Mouse (Mus musculus): ENCODE data around the gene Fgf8. TPM values are rescaled to one million over a fixed set of nuclear protein-coding genes. Genes with fewer than 3 reads are reported as not detected.

Gene Fgf8
- polyA plus RNA-seq (2014; fragmentation: Nextera tagmentation; extraction: Ambion mirVana) = not detected in 2 replicates

DNA sequence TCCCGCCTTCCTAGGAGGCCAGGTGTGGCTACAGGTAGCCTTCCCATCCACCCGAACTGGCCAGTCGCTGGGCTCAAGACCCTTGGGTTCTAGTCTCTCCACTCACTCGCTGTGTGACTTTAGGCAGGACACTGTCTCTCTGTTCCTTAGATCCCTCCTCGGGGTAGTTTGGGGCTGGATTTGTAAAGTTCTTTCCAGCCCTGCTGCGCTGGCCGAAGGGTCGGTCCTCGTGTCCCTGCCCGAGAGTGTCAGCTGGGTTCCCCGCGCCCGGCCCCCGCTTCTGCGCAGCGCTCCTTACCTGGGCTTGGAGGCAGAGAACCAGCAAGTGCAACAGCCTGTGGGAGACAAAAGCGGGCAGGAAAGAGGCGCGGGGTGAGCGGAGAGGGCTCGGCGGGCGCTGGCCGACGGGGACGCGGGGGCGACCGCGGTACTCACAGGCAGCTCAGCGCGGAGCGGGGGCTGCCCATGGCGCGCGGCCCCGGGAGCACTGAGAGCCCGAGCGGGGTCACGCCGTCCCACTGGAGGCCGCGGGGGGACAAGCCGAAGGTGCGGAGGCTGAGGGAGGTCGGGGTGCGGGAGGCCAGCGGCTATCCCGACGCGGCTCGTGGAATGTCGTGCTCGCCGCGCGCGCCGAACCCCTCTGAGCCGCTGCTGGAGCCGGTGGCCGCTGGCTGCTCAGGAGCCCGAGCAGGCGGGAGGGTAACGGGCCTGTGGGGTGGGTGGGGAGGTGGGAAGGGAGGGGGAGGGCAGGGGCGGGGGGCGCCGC lies at the start of gene Fgf8:
Fgf8 (minus strand) TSS at position 698 of the 766 bp plus-strand sequence.
- ATAC-seq (ENCODE audit: insufficient read depth) (no peak), DNase-seq (peak; percentile 37)
- no peaks in the 10 kb centered on the region for H3K9me3 ChIP-seq (ENCODE audit: low read depth, low read length)
- peak within 1 kb of the TSS; percentile 41 for H3K9ac ChIP-seq
- H3K4me1 ChIP-seq (ENCODE audit: insufficient read depth) = peaks cover 6% of the 10 kb centered on the region; the same call in 1 of the 2 replicates
- WGBS = 1% methylated on average over 65 of the region's 68 CpGs
- no peaks in the 10 kb centered on the region for H3K36me3 ChIP-seq (ENCODE audit: insufficient read depth)
- peak within 1 kb of the TSS; percentile 48 for H3K4me3 ChIP-seq (ENCODE audit: low read depth, low read length)
- peaks cover 86% of the 10 kb centered on the region for H3K27me3 ChIP-seq (ENCODE audit: insufficient read depth, low read length)
- no peak within 1 kb of the TSS for H3K27ac ChIP-seq (ENCODE audit: low read depth)
- no peak for TF ChIP-seq CTCF (IDR thresholded peaks at IDR 0.05; ENCODE audit: low read depth)
- peak within 1 kb of the TSS; percentile 88 for H3K4me2 ChIP-seq

DNA sequence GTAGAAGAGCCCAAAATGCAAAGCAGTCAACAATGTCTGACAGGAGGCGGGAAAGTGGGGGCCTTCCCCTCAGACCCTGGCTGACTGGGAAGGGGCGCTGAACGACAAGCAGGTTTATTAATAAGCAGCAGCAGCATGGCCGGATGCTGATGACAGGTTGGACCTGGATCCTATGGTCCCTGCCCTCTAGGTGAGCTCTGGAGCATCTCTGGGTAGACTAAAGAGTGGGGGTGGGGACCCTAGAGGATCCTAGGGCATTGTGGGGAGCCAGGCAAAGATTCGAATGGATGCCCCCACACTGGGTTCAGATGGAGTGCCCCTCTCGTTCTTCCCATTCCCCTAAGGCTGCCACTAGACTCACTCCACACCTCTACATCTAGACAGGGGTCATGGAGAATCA lies 49.7 kb upstream of the Fgf8 start:
- 71% methylated on average over 6 of the region's 6 CpGs for WGBS
- Histone ChIP-seq H3K4me1 (ENCODE audit: insufficient read depth) (no peaks in the 10 kb centered on the region), H3K27me3 (ENCODE audit: insufficient read depth, low read length) (no peaks in the 10 kb centered on the region), H3K4me3 (ENCODE audit: low read depth, low read length) (no peak overlapping the region), H3K36me3 (ENCODE audit: insufficient read depth) (no peaks in the 10 kb centered on the region), H3K27ac (ENCODE audit: low read depth) (no peak overlapping the region), H3K4me2 (no peak overlapping the region), H3K9me3 (ENCODE audit: low read depth, low read length) (no peaks in the 10 kb centered on the region), H3K9ac (no peak overlapping the region)
- TF ChIP-seq CTCF (IDR thresholded peaks at IDR 0.05; ENCODE audit: low read depth) = no peak
- DNase-seq (no peak), ATAC-seq (ENCODE audit: insufficient read depth) (no peak)

DNA sequence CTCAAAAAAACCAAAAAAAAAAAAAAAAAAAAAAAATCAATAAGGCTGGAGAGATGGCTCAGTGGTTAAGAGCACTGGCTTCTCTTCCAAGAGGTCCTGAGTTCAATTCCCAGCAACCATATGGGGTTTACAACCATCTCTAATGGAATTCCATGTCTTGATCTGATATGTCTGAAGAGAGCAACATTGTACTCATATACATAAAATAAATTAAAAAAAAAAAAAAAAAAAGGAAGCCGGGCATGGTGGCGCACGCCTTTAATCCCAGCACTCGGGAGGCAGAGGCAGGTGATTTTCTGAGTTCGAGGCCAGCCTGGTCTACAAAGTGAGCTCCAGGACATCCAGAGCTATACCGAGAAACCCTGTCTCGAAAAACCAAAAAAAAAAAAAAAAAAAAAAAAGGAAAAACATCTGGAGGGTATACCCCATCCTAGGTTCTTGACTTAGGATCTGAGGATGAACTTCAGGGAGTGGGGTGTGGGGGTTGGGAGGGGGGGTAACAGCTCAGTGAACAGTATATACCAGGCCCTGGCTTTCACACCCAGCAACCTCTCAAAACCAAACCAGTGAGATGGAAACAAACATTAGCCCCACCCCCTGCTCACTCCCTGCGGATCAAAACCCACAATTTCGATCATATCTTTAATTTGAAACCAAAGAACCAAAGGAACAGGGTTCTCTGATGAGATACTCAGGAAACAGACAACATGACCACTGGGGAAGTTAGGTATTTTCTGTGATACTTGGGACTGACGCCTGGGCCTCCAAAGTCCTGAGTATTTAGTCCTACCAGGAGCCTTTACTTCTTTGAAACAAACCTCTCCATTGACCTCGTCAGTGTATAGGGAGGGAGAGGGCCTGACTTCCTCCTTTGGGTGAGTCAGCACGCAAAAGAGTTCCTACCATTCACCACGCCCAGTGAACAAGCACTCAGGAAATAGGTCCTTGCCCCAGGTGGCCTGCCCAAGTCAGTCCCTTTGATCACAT lies 47.5 kb upstream of the Fgf8 start:
- ATAC-seq (ENCODE audit: insufficient read depth) (no peak), DNase-seq (no peak)
- no peaks in the 10 kb centered on the region for H3K27me3 ChIP-seq (ENCODE audit: insufficient read depth, low read length)
- H3K27ac ChIP-seq (ENCODE audit: low read depth) = no peak overlapping the region
- no peak overlapping the region for H3K4me3 ChIP-seq (ENCODE audit: low read depth, low read length)
- H3K9ac ChIP-seq = no peak overlapping the region
- no peaks in the 10 kb centered on the region for H3K36me3 ChIP-seq (ENCODE audit: insufficient read depth)
- WGBS = 72% methylated on average over 13 of the region's 13 CpGs
- no peak for TF ChIP-seq CTCF (IDR thresholded peaks at IDR 0.05; ENCODE audit: low read depth)
- no peak overlapping the region for H3K4me2 ChIP-seq
- no peaks in the 10 kb centered on the region for H3K9me3 ChIP-seq (ENCODE audit: low read depth, low read length)
- H3K4me1 ChIP-seq (ENCODE audit: insufficient read depth) = no peaks in the 10 kb centered on the region

DNA sequence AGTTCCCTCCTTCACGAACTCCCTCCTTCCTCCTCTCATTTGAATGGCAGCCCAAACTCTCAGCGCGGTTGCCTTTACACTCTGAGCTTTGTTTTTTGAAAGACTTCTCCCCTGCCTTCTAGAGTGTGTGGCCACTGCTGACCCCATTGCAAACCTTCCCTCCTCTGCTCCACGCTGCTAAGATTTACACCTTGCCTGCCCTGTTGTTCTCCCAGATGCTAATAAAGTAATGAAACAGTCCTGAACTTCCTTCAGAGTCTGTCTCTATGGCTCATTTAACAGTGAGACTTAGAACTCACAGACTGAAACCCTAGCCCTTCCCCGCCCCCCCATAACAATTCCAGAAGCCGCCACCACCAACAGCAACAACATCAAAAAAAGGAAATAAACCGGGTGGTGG lies 46.6 kb upstream of the Fgf8 start:
- Histone ChIP-seq H3K4me3 (ENCODE audit: low read depth, low read length) (no peak overlapping the region), H3K4me2 (no peak overlapping the region), H3K9ac (no peak overlapping the region), H3K9me3 (ENCODE audit: low read depth, low read length) (no peaks in the 10 kb centered on the region), H3K4me1 (ENCODE audit: insufficient read depth) (no peaks in the 10 kb centered on the region), H3K27ac (ENCODE audit: low read depth) (no peak overlapping the region), H3K36me3 (ENCODE audit: insufficient read depth) (no peaks in the 10 kb centered on the region), H3K27me3 (ENCODE audit: insufficient read depth, low read length) (no peaks in the 10 kb centered on the region)
- DNase-seq (no peak), ATAC-seq (ENCODE audit: insufficient read depth) (no peak)
- TF ChIP-seq CTCF (IDR thresholded peaks at IDR 0.05; ENCODE audit: low read depth) = no peak
- 85% methylated on average over 7 of the region's 7 CpGs for WGBS

- 73% methylated on average over 4 of the region's 4 CpGs for WGBS
- Histone ChIP-seq H3K9me3 (ENCODE audit: low read depth, low read length) (no peaks in the 10 kb centered on the region), H3K9ac (no peak overlapping the region), H3K27ac (ENCODE audit: low read depth) (no peak overlapping the region), H3K4me1 (ENCODE audit: insufficient read depth) (0 out of 2 replicates have a peak, but pooled peaks cover 4% of the 10 kb centered on the region), H3K36me3 (ENCODE audit: insufficient read depth) (no peaks in the 10 kb centered on the region), H3K27me3 (ENCODE audit: insufficient read depth, low read length) (no peaks in the 10 kb centered on the region), H3K4me3 (ENCODE audit: low read depth, low read length) (no peak overlapping the region), H3K4me2 (no peak overlapping the region)
- ATAC-seq (ENCODE audit: insufficient read depth) (no peak), DNase-seq (no peak)
- no peak for TF ChIP-seq CTCF (IDR thresholded peaks at IDR 0.05; ENCODE audit: low read depth)
Measured at GRCm38 (mm10) chr19:45788337-45788736, 45.6 kb upstream of the Fgf8 start.

- 48% methylated on average over 3 of the region's 3 CpGs for WGBS
- H3K4me3 ChIP-seq (ENCODE audit: low read depth, low read length) = no peak overlapping the region
- H3K9ac ChIP-seq = no peak overlapping the region
- H3K9me3 ChIP-seq (ENCODE audit: low read depth, low read length) = no peaks in the 10 kb centered on the region
- TF ChIP-seq CTCF (IDR thresholded peaks at IDR 0.05; ENCODE audit: low read depth) = no peak
- H3K4me1 ChIP-seq (ENCODE audit: insufficient read depth) = 0 out of 2 replicates have a peak, but pooled peaks cover 4% of the 10 kb centered on the region
- ATAC-seq (ENCODE audit: insufficient read depth) (no peak), DNase-seq (no peak)
- H3K36me3 ChIP-seq (ENCODE audit: insufficient read depth) = no peaks in the 10 kb centered on the region
- no peak overlapping the region for H3K4me2 ChIP-seq
- no peaks in the 10 kb centered on the region for H3K27me3 ChIP-seq (ENCODE audit: insufficient read depth, low read length)
- no peak overlapping the region for H3K27ac ChIP-seq (ENCODE audit: low read depth)
Measured at GRCm38 (mm10) chr19:45787450-45787849, 44.7 kb upstream of the Fgf8 start.

- ATAC-seq (ENCODE audit: insufficient read depth) (no peak), DNase-seq (no peak)
- H3K9ac ChIP-seq = no peak overlapping the region
- 56% methylated on average over 3 of the region's 3 CpGs for WGBS
- H3K4me3 ChIP-seq (ENCODE audit: low read depth, low read length) = no peak overlapping the region
- peaks cover 7% of the 10 kb centered on the region; the same call in 1 of the 2 replicates for H3K4me1 ChIP-seq (ENCODE audit: insufficient read depth)
- no peak for TF ChIP-seq CTCF (IDR thresholded peaks at IDR 0.05; ENCODE audit: low read depth)
- H3K4me2 ChIP-seq = no peak overlapping the region
- H3K27ac ChIP-seq (ENCODE audit: low read depth) = no peak overlapping the region
- H3K27me3 ChIP-seq (ENCODE audit: insufficient read depth, low read length) = no peaks in the 10 kb centered on the region
- H3K36me3 ChIP-seq (ENCODE audit: insufficient read depth) = peaks cover 6% of the 10 kb centered on the region; the same call in 1 of the 2 replicates
- no peaks in the 10 kb centered on the region for H3K9me3 ChIP-seq (ENCODE audit: low read depth, low read length)
Measured at GRCm38 (mm10) chr19:45785470-45785869, 42.8 kb upstream of the Fgf8 start.

Measured in lung, embryonic 14.5 days (tissue).